Mouse (Mus musculus) heart, postnatal 0 days (tissue): ENCODE measurements around the gene Dmrta2. TPM values are rescaled to one million over a fixed set of nuclear protein-coding genes. Genes with fewer than 3 reads are reported as not detected.

ENCODE experiments used
- ATAC-seq: fragments of 200-750 bp; cut with Nextera tagmentation; 2 replicates; pipeline ENCODE4 v1.8.0; 2017; ENCODE audit warnings: low read depth, moderate number of reproducible peaks, moderate library complexity; ENCODE audit not compliant: insufficient read depth
- DNase-seq: peaks from one replicate; pipeline ENCODE4 v3.0.0-alpha.2; 2016; ENCODE audit warnings: low spot score
- H3K27ac ChIP-seq: fragments of 300-500 bp; sonication (generic); 2 replicates; pipeline ENCODE4 v1.5.1; 2014; ENCODE audit warnings: low read depth, mild to moderate bottlenecking
- H3K27me3 ChIP-seq: fragments of 300-500 bp; sonication (generic); 2 replicates; pipeline ENCODE4 v1.6.1; 2014; ENCODE audit warnings: low read length, mixed read lengths; ENCODE audit not compliant: control insufficient read depth, insufficient read depth
- H3K36me3 ChIP-seq: fragments of 300-500 bp; sonication (generic); replicated peaks from 2 replicates; pipeline ENCODE4 v1.6.1; 2014; ENCODE audit warnings: low read length, mixed read lengths; ENCODE audit not compliant: control insufficient read depth, insufficient read depth
- H3K4me1 ChIP-seq: fragments of 300-500 bp; sonication (generic); 2 replicates; pipeline ENCODE4 v1.6.1; 2014; ENCODE audit warnings: antibody characterized with exemption; ENCODE audit not compliant: control insufficient read depth, insufficient read depth
- H3K4me2 ChIP-seq: fragments of 300-500 bp; sonication (generic); 2 replicates; pipeline ENCODE4 v1.6.1; 2014; ENCODE audit warnings: low read depth, mild to moderate bottlenecking, low read length, moderate library complexity
- H3K4me3 ChIP-seq: fragments of 300-500 bp; sonication (generic); 2 replicates; pipeline ENCODE4 v1.5.1; 2014; ENCODE audit warnings: low read depth, low read length
- H3K9ac ChIP-seq: fragments of 300-500 bp; sonication (generic); replicated peaks from 2 replicates; pipeline ENCODE4 v1.6.1; 2014; ENCODE audit warnings: low read depth, low read length, mixed read lengths
- H3K9me3 ChIP-seq: fragments of 300-500 bp; sonication (generic); replicated peaks from 2 replicates; pipeline ENCODE4 v1.6.1; 2016; ENCODE audit warnings: low read length; ENCODE audit not compliant: control insufficient read depth
- CTCF ChIP-seq: IDR thresholded peaks from 2 replicates; pipeline ENCODE4 v1.5.1; 2016; ENCODE audit warnings: antibody characterized with exemption, control low read depth, low read depth
- EP300 ChIP-seq: IDR thresholded peaks from 2 replicates; pipeline ENCODE4 v1.6.1; 2016; ENCODE audit warnings: antibody characterized with exemption, low read depth
- WGBS: fragments of 180-500 bp; shearing (Covaris S2); extraction: QIAGEN DNeasy Blood & Tissue Kit; methylation state at CpG from one replicate; pipeline ENCODE4 v1.1.7; 2014; 5-methylcytosine and 5-hydroxymethylcytosine counted together
- polyA plus RNA-seq: library from polyadenylated mRNA; unstranded; fragments of >200 nt; fragmentation: Nextera tagmentation; extraction: Ambion mirVana; gene quantifications from 2 replicates; pipeline ENCODE4 v1.2.1, GENCODE M21; 2015
- total RNA-seq: library from RNA; depleted of rRNA; stranded (reverse); fragments of >200 nt; gene quantifications from 2 replicates; pipeline ENCODE4 v1.2.3, GENCODE M21; 2014; ENCODE audit warnings: low replicate concordance

Dmrta2 gene
- total and polyA plus RNA-seq, 2 experiments from 2014 or later, result 0.04 TPM; not detected in 1

DNA sequence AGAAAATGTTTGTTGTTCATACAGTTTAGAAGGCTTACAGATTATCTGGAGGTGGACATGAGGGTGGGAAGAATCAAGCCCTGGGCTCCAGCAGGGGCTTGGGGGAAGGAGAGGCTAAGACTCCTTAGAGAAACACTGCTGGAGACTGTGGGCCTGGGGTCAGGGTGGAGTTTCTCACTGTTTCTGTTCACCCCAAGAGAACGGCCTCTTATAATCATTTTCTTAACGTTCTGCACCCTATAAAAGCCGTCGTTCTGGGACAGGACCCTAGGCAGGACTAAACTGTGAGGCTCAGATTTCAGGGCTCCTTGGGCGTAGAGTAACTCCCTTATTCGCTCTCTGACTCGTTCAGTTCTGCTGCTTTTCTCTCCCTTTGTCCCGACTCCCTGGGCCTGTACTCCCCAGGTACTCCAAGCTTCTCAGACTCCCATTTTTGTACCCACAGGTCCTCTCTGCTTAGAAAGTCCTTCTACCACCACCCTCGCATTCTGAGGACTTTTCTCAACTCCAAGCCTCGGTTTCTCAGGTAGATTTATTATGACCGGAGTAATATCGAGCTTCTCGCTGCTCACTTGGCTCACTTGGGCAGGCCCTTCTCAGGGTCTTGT, 9.0 kb downstream of the Dmrta2 start:
- H3K27ac ChIP-seq, result no peak overlapping the region
- no peaks in the 10 kb centered on the region; the same call in 1 of the 2 replicates for H3K9me3 ChIP-seq
- 14% methylated on average over 13 of the region's 13 CpGs for WGBS
- TF ChIP-seq CTCF (no peak), EP300 (no peak)
- H3K4me2 ChIP-seq, result no peak overlapping the region
- H3K9ac ChIP-seq, result no peak overlapping the region
- 0 out of 2 replicates have a peak, but pooled peaks cover 5% of the 10 kb centered on the region for H3K4me1 ChIP-seq
- ATAC-seq, result no peak
- H3K27me3 ChIP-seq, result peaks cover 91% of the 10 kb centered on the region
- H3K36me3 ChIP-seq, result no peaks in the 10 kb centered on the region
- no peak overlapping the region for H3K4me3 ChIP-seq
- no peak for DNase-seq

DNA sequence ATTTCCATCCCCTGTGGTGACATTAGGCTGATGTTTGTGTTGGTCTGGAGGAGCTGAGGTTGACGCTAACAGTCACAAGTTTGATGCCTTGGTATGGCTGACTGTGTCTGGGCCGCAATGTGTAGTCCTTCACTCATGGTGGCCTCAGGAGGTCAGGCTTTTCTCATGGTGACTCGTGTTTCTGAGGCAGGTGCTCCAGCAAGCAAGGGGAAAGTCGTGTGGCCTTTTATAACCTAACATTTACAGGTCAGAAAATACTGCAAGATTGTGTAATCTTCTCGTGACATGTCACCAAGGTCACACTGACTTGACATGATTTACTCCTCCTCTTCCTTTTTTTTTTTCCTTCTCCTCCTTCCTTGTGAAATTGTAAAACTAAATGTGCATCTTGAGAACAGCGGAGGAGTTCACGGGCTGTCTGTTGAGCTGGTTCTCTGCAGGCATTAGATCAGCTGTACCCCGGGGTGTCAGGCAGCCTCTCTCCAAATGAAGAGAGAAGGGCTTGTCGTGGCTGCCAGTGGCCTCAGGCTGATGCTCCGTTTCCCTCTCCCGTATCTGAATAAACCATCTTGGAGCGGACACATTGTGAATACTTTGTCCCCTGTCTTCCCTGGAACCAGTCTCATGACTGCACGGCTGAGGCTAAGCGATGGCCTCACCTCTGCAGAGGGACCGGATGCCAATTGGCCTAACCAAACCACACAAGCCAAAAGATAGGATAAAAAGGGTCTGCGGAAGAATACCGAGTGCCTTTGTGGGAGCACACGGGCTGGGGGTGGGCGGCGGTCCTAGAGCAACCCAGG, 9.9 kb downstream of the Dmrta2 start:
- Histone ChIP-seq H3K27me3 (peaks cover 82% of the 10 kb centered on the region), H3K4me2 (no peak overlapping the region), H3K4me3 (no peak overlapping the region), H3K36me3 (no peaks in the 10 kb centered on the region), H3K9ac (no peak overlapping the region), H3K27ac (no peak overlapping the region), H3K9me3 (no peaks in the 10 kb centered on the region; the same call in 1 of the 2 replicates), H3K4me1 (no peaks in the 10 kb centered on the region)
- no peak for TF ChIP-seq EP300
- TF ChIP-seq CTCF, result no peak
- ATAC-seq (no peak), DNase-seq (no peak)
- WGBS, result 7% methylated on average over 20 of the region's 20 CpGs

DNA sequence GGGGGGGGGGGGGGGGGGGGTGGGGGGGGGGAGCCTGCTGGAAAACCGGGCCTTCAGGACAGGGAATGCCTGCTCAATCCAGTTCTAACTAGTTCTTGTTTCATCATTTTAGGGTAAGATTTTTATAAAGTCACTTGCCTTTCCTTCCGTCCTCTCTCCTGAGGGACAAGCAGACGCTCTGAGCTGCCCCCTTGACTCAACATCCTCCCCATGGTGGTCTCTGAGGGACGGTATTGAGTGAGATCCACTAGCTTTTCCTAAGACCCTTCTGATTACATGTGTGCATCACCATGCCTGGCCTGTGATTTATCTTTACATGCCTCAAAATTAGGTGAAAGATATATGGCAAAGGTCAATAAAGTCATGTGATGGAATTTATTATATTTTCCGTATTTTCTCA, 10.6 kb downstream of the Dmrta2 start:
- ATAC-seq, result no peak
- no peak overlapping the region for H3K4me3 ChIP-seq

DNA sequence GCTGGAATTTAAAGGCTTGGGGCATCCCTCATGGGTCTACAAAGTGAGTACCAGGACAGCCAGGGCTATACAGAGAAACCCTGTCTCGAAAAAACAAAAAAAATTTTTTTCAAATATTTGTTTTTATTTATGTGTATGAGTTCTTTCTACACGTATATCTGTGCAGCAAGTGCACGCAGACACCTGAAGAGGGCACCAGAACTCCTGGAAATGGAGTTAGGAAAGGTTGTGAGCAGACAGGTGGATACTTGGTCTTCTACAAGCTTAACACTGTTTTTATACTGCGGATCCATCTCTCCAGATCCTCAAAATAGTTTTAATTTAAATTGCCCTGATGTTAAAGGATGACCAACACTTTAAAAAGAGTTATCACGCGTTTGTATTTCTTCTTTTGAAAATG, 11.4 kb downstream of the Dmrta2 start:
- no peak overlapping the region for H3K9ac ChIP-seq
- no peaks in the 10 kb centered on the region; the same call in 1 of the 2 replicates for H3K9me3 ChIP-seq
- no peak overlapping the region for H3K4me2 ChIP-seq
- no peaks in the 10 kb centered on the region for H3K36me3 ChIP-seq
- no peak overlapping the region for H3K27ac ChIP-seq
- no peak for ATAC-seq
- 38% methylated on average over 6 of the region's 6 CpGs for WGBS
- H3K4me1 ChIP-seq, result no peaks in the 10 kb centered on the region
- DNase-seq, result no peak
- peaks cover 77% of the 10 kb centered on the region for H3K27me3 ChIP-seq
- no peak overlapping the region for H3K4me3 ChIP-seq
- TF ChIP-seq EP300 (no peak), CTCF (no peak)

More for the DNA sequence above, 10.6 kb downstream of the Dmrta2 start:
- no peak overlapping the region for H3K9ac ChIP-seq
- DNase-seq, result no peak
- H3K4me1 ChIP-seq, result no peaks in the 10 kb centered on the region
- TF ChIP-seq CTCF (no peak), EP300 (no peak)
- WGBS, result 12% methylated on average over 5 of the region's 5 CpGs
- H3K27me3 ChIP-seq, result peaks cover 80% of the 10 kb centered on the region
- no peak overlapping the region for H3K27ac ChIP-seq
- no peaks in the 10 kb centered on the region for H3K36me3 ChIP-seq
- H3K4me2 ChIP-seq, result no peak overlapping the region
- H3K9me3 ChIP-seq, result no peaks in the 10 kb centered on the region; the same call in 1 of the 2 replicates

DNA sequence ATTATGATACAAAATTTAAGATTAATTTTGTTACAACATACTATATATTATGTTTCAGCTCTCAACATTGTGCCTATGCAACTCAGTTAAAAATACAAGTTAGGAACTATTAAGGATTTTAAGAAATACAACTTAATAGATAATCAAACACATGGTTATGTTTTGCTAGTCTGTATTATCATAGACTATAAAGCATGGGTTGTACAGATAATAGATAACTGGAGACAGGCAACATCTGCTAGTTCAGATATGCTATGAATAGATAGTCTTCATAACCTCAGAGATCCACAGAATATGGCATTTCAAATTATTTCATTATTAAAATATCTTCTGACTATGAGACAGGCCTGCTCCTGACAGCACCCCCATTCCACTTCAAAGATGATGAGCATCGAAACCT, 28.2 kb downstream of the Dmrta2 start:
- ATAC-seq, result no peak
- Histone ChIP-seq H3K4me3 (no peak overlapping the region), H3K4me2 (no peak overlapping the region), H3K4me1 (no peaks in the 10 kb centered on the region), H3K27me3 (no peaks in the 10 kb centered on the region), H3K9ac (no peak overlapping the region), H3K9me3 (peaks cover 5% of the 10 kb centered on the region; the same call in 1 of the 2 replicates), H3K27ac (no peak overlapping the region), H3K36me3 (no peaks in the 10 kb centered on the region)
- DNase-seq, result no peak
- 85% methylated on average over 1 of the region's 1 CpGs for WGBS
- TF ChIP-seq EP300 (no peak), CTCF (no peak)
